Mouse (Mus musculus): ENCODE data around the gene Serpini2. TPM values are rescaled to one million over a fixed set of nuclear protein-coding genes. Genes with fewer than 3 reads are reported as not detected.
"Not testable (repeated sequence)": the region's sequence is repeated elsewhere in the genome, so short reads cannot be mapped to it uniquely, and the experiment has no call there.

The Serpini2 gene
- not detected in 2 replicates for polyA plus RNA-seq (2011; ENCODE audit: insufficient read depth, insufficient read length, low read depth, missing spikeins)

- Histone ChIP-seq H3K27me3 (ENCODE audit: control insufficient read depth, insufficient read depth, low read length, poor library complexity, severe bottlenecking) (no peaks in the 10 kb centered on the region), H3K27ac (ENCODE audit: insufficient read depth, low read length) (no peak within 1 kb of the TSS)
These were observed at the start of gene Serpini2 for GRCm38 (mm10) chr3:75269978-75270377. Serpini2 (minus strand) TSS chr3:75270078.

GRCm38 (mm10) chr3:75308861-75309260 lies 39.0 kb upstream of the Serpini2 start:
- Histone ChIP-seq H3K4me1 (ENCODE audit: control insufficient read depth, insufficient read depth, low read length) (no peaks in the 10 kb centered on the region), H3K36me3 (ENCODE audit: control insufficient read depth, insufficient read depth, low read length, poor library complexity, severe bottlenecking) (no peaks in the 10 kb centered on the region), H3K9me3 (replicated peaks; ENCODE audit: control insufficient read depth, insufficient read depth, low read length, poor library complexity, severe bottlenecking) (no peaks in the 10 kb centered on the region), H3K27ac (ENCODE audit: insufficient read depth, low read length) (no peak overlapping the region), H3K4me3 (ENCODE audit: low read depth, low read length) (no peak overlapping the region), H3K27me3 (ENCODE audit: control insufficient read depth, insufficient read depth, low read length, poor library complexity, severe bottlenecking) (no peaks in the 10 kb centered on the region), H3K9ac (ENCODE audit: low read depth, poor library complexity, severe bottlenecking) (no peak overlapping the region)
- no peak for TF ChIP-seq CTCF (IDR thresholded peaks at IDR 0.05; ENCODE audit: low read depth, low read length)
- no peak for TF ChIP-seq EP300 (IDR thresholded peaks at IDR 0.05; ENCODE audit: insufficient read depth, low read depth, low read length)
- TF ChIP-seq POLR2A (IDR thresholded peaks at IDR 0.05; ENCODE audit: insufficient read depth, low read length), result no peak

More at GRCm38 (mm10) chr3:75269978-75270377, at the start of gene Serpini2:
- Histone ChIP-seq H3K36me3 (ENCODE audit: control insufficient read depth, insufficient read depth, low read length, poor library complexity, severe bottlenecking) (no peaks in the 10 kb centered on the region), H3K9ac (ENCODE audit: low read depth, poor library complexity, severe bottlenecking) (no peak within 1 kb of the TSS), H3K4me3 (ENCODE audit: low read depth, low read length) (no peak within 1 kb of the TSS), H3K9me3 (replicated peaks; ENCODE audit: control insufficient read depth, insufficient read depth, low read length, poor library complexity, severe bottlenecking) (no peaks in the 10 kb centered on the region), H3K4me1 (ENCODE audit: control insufficient read depth, insufficient read depth, low read length) (no peaks in the 10 kb centered on the region)
- TF ChIP-seq POLR2A (IDR thresholded peaks at IDR 0.05; ENCODE audit: insufficient read depth, low read length) (no peak), EP300 (IDR thresholded peaks at IDR 0.05; ENCODE audit: insufficient read depth, low read depth, low read length) (no peak), CTCF (IDR thresholded peaks at IDR 0.05; ENCODE audit: low read depth, low read length) (no peak)

- Histone ChIP-seq H3K9me3 (replicated peaks; ENCODE audit: control insufficient read depth, insufficient read depth, low read length, poor library complexity, severe bottlenecking) (no peaks in the 10 kb centered on the region), H3K27ac (ENCODE audit: insufficient read depth, low read length) (no peak overlapping the region), H3K4me1 (ENCODE audit: control insufficient read depth, insufficient read depth, low read length) (no peaks in the 10 kb centered on the region), H3K36me3 (ENCODE audit: control insufficient read depth, insufficient read depth, low read length, poor library complexity, severe bottlenecking) (no peaks in the 10 kb centered on the region), H3K4me3 (ENCODE audit: low read depth, low read length) (no peak overlapping the region), H3K27me3 (ENCODE audit: control insufficient read depth, insufficient read depth, low read length, poor library complexity, severe bottlenecking) (no peaks in the 10 kb centered on the region), H3K9ac (ENCODE audit: low read depth, poor library complexity, severe bottlenecking) (no peak overlapping the region)
- no peak for TF ChIP-seq CTCF (IDR thresholded peaks at IDR 0.05; ENCODE audit: low read depth, low read length)
- no peak for TF ChIP-seq EP300 (IDR thresholded peaks at IDR 0.05; ENCODE audit: insufficient read depth, low read depth, low read length)
- TF ChIP-seq POLR2A (IDR thresholded peaks at IDR 0.05; ENCODE audit: insufficient read depth, low read length), result no peak
These were observed 38.4 kb upstream of the Serpini2 start for GRCm38 (mm10) chr3:75308228-75308627.

- Histone ChIP-seq H3K27me3 (ENCODE audit: control insufficient read depth, insufficient read depth, low read length, poor library complexity, severe bottlenecking) (no peaks in the 10 kb centered on the region), H3K36me3 (ENCODE audit: control insufficient read depth, insufficient read depth, low read length, poor library complexity, severe bottlenecking) (no peaks in the 10 kb centered on the region), H3K9ac (ENCODE audit: low read depth, poor library complexity, severe bottlenecking) (no peak overlapping the region), H3K9me3 (replicated peaks; ENCODE audit: control insufficient read depth, insufficient read depth, low read length, poor library complexity, severe bottlenecking) (no peaks in the 10 kb centered on the region), H3K4me3 (ENCODE audit: low read depth, low read length) (no peak overlapping the region), H3K4me1 (ENCODE audit: control insufficient read depth, insufficient read depth, low read length) (no peaks in the 10 kb centered on the region), H3K27ac (ENCODE audit: insufficient read depth, low read length) (no peak overlapping the region)
- TF ChIP-seq POLR2A (IDR thresholded peaks at IDR 0.05; ENCODE audit: insufficient read depth, low read length), result no peak
- TF ChIP-seq EP300 (IDR thresholded peaks at IDR 0.05; ENCODE audit: insufficient read depth, low read depth, low read length), result no peak
- no peak for TF ChIP-seq CTCF (IDR thresholded peaks at IDR 0.05; ENCODE audit: low read depth, low read length)
These were observed 35.7 kb upstream of the Serpini2 start for GRCm38 (mm10) chr3:75305584-75305983.

GRCm38 (mm10) chr3:75304621-75305020 lies 34.7 kb upstream of the Serpini2 start:
- Histone ChIP-seq H3K4me3 (ENCODE audit: low read depth, low read length) (no peak overlapping the region), H3K9ac (ENCODE audit: low read depth, poor library complexity, severe bottlenecking) (no peak overlapping the region), H3K36me3 (ENCODE audit: control insufficient read depth, insufficient read depth, low read length, poor library complexity, severe bottlenecking) (no peaks in the 10 kb centered on the region), H3K9me3 (replicated peaks; ENCODE audit: control insufficient read depth, insufficient read depth, low read length, poor library complexity, severe bottlenecking) (no peaks in the 10 kb centered on the region), H3K27ac (ENCODE audit: insufficient read depth, low read length) (no peak overlapping the region), H3K4me1 (ENCODE audit: control insufficient read depth, insufficient read depth, low read length) (no peaks in the 10 kb centered on the region), H3K27me3 (ENCODE audit: control insufficient read depth, insufficient read depth, low read length, poor library complexity, severe bottlenecking) (no peaks in the 10 kb centered on the region)
- TF ChIP-seq EP300 (IDR thresholded peaks at IDR 0.05; ENCODE audit: insufficient read depth, low read depth, low read length) (no peak), CTCF (IDR thresholded peaks at IDR 0.05; ENCODE audit: low read depth, low read length) (no peak), POLR2A (IDR thresholded peaks at IDR 0.05; ENCODE audit: insufficient read depth, low read length) (no peak)

GRCm38 (mm10) chr3:75301072-75301471 lies 31.2 kb upstream of the Serpini2 start:
- no peak for TF ChIP-seq POLR2A (IDR thresholded peaks at IDR 0.05; ENCODE audit: insufficient read depth, low read length)
- no peak for TF ChIP-seq CTCF (IDR thresholded peaks at IDR 0.05; ENCODE audit: low read depth, low read length)
- TF ChIP-seq EP300 (IDR thresholded peaks at IDR 0.05; ENCODE audit: insufficient read depth, low read depth, low read length), result no peak
- H3K4me1 ChIP-seq (ENCODE audit: control insufficient read depth, insufficient read depth, low read length), result no peaks in the 10 kb centered on the region
- H3K27me3 ChIP-seq (ENCODE audit: control insufficient read depth, insufficient read depth, low read length, poor library complexity, severe bottlenecking), result no peaks in the 10 kb centered on the region
- no peaks in the 10 kb centered on the region for H3K36me3 ChIP-seq (ENCODE audit: control insufficient read depth, insufficient read depth, low read length, poor library complexity, severe bottlenecking)
- H3K9ac ChIP-seq (ENCODE audit: low read depth, poor library complexity, severe bottlenecking), result no peak overlapping the region
- H3K4me3 ChIP-seq (ENCODE audit: low read depth, low read length), result no peak overlapping the region
- no peaks in the 10 kb centered on the region for H3K9me3 ChIP-seq (replicated peaks; ENCODE audit: control insufficient read depth, insufficient read depth, low read length, poor library complexity, severe bottlenecking)
- H3K27ac ChIP-seq (ENCODE audit: insufficient read depth, low read length), result no peak overlapping the region

- not testable (repeated sequence) for H3K9me3 ChIP-seq (replicated peaks; ENCODE audit: control insufficient read depth, insufficient read depth, low read length, poor library complexity, severe bottlenecking); H3K4me3 ChIP-seq (ENCODE audit: low read depth, low read length); H3K9ac ChIP-seq (ENCODE audit: low read depth, poor library complexity, severe bottlenecking); H3K27ac ChIP-seq (ENCODE audit: insufficient read depth, low read length); H3K4me1 ChIP-seq (ENCODE audit: control insufficient read depth, insufficient read depth, low read length); H3K27me3 ChIP-seq (ENCODE audit: control insufficient read depth, insufficient read depth, low read length, poor library complexity, severe bottlenecking); H3K36me3 ChIP-seq (ENCODE audit: control insufficient read depth, insufficient read depth, low read length, poor library complexity, severe bottlenecking)
These were observed 29.6 kb upstream of the Serpini2 start for GRCm38 (mm10) chr3:75299464-75299863.

Data from ES-Bruce4 (cell line).